Mouse (Mus musculus) left cerebral cortex, adult 6 months (tissue): ENCODE results near the gene Plcxd1. TPM values are rescaled to one million over a fixed set of nuclear protein-coding genes. Genes with fewer than 3 reads are reported as not detected.

Experiments used
- long read RNA-seq, 2 experiments: library from polyadenylated mRNA; unstranded; transcript quantifications; one replicate each; pipeline ENCODE4 v2.0.0; 2019 to 2020
- polyA plus RNA-seq: library from polyadenylated mRNA; unstranded; fragments of <200 nt; fragmentation: Nextera tagmentation; gene quantifications from 2 replicates; pipeline ENCODE4 v1.2.3, GENCODE M21; 2021

Gene Plcxd1
- polyA plus RNA-seq = 7.2 and 8.5 TPM in 2 replicates
- long read RNA-seq, experiment 1, partial matches to known transcripts = 31 of 50 reads
- long read RNA-seq, experiment 1, other reads (novel, unspliced or antisense) = 15 of 50 reads
- long read RNA-seq, experiment 2, partial matches to known transcripts = 12 of 16 reads
- long read RNA-seq, experiment 2, other reads (novel, unspliced or antisense) = 4 of 16 reads

DNA sequence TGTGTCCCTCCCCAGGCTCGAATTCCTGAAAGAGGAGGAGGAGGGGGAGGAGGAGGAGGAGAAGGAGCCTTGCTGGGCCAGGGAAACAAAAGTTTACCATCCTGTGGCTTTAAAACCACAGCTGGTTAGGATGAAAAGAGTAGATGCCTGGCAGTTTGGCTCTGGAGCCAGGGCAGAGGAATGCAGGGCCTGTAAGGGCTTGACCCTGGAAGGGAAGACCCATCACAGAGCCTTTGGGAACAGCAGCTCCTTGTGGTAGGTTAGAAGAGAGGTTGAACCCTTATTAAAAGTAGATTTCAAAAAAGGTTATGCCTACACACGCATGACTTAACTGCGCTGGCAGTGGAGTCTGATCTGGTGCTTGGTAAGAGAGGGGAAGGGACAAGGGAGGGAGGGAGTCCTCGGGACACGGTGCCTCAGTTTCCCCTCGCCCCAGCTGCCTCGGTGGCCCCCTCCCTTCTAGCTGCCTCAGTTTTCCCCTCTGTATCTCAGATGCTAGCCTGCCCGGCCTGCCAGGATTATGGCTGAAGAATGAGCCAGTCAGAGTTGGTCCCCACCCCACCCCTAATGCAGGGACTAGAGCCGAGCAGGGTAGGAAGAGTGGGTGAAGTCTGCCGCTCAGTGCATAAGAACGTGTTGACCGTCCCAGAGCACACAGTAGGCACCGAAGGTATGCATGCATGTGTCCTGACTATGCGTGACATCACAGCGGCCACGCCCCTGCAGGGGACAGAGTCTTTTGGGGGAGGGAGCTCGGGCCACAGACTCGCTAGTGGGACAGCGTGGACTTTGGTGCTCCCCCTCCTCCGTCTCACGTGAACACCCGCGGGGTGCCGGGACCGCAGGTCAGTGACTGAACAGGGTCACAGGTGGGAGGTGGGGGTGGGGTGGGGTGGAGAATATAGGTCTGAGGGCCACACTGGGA is at the start of gene Plcxd1:
Plcxd1 (plus strand) TSS at position 314 of the 925 bp plus-strand sequence.

GRCm38 (mm10) chr5:110072413-110072812 is 27.4 kb upstream of the Plcxd1 start, which contains the start of gene Gm17655:
Gene Gm17655, minus strand, starts transcription at chr5:110072513.

GRCm38 (mm10) chr5:110094030-110094846 is 5.5 kb upstream of the Plcxd1 start, which contains the start of gene Gm35315:
Gene Gm35315, minus strand, starts transcription at chr5:110094420.

DNA sequence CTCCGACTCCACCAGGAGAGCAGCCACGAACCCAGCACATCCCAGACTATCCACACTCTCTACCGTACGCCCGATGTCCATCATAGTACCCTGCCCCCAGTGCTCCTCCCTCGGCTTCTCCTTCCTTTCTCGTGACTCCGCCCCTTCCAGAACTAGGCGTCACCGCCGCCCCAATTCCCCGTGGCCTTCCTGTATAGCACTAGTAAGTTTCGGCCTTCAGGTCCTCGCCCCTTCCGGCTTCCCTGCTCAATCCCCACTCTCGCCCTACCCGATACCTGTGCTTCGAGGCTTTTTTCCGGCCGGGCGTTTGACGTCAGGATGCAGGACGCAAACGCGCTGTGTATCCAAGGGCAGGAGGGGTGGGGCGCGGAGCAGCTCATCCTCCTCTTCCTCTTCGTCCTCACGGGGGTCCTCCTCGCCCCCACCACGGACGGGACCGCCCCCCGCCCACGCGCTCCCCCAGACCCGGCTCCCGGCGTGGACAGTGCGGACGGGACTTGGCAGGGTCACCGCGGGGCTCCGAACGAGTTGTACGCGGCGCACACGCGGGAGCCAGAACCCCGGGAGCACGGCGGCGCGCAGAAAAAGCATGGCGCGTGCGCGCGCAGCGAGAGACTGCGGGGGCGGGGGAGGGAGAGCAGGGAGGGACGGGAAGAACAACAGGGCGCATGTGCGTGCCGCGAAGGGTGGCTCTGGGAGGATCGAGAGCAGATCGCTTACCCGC is 8.0 kb downstream of the Plcxd1 start, which contains the start of gene Gtpbp6:
Gtpbp6 (minus strand) TSS at position 617 of the 724 bp plus-strand sequence.

GRCm38 (mm10) chr5:110109991-110110441 is 10.2 kb downstream of the Plcxd1 start, which contains the start of gene Zfp605:
Gene Zfp605, plus strand, starts transcription at chr5:110110092.

GRCm38 (mm10) chr5:110135293-110136086 is 35.7 kb downstream of the Plcxd1 start, which contains the start of gene Chfr:
Gene Chfr, plus strand, starts transcription at chr5:110135842.

Other genes with a start within 250 kb of the Plcxd1 start
- gene Gm15446, start 176.6 kb upstream of the Plcxd1 start, polyA plus RNA-seq = 11.3 and 12.5 TPM in 2 replicates
- 18.1 and 24.1 TPM in 2 replicates for gene Zfp932, start 103.4 kb upstream of the Plcxd1 start, polyA plus RNA-seq
- gene Gm17655, start 27.5 kb upstream of the Plcxd1 start, polyA plus RNA-seq = 3.1 and 4.0 TPM in 2 replicates
- 0.24 and 0.43 TPM in 2 replicates for gene Gm35315, start 5.5 kb upstream of the Plcxd1 start, polyA plus RNA-seq
- gene Gtpbp6, start 8.2 kb downstream of the Plcxd1 start, polyA plus RNA-seq = 43.4 and 56.9 TPM in 2 replicates
- gene Zfp605, start 10.1 kb downstream of the Plcxd1 start, polyA plus RNA-seq = 4.1 and 8.1 TPM in 2 replicates
- gene Chfr, start 35.9 kb downstream of the Plcxd1 start, polyA plus RNA-seq = 11.8 and 17.7 TPM in 2 replicates
- gene Golga3, start 76.7 kb downstream of the Plcxd1 start, polyA plus RNA-seq = 8.1 and 10.2 TPM in 2 replicates
- 12.0 and 12.8 TPM in 2 replicates for gene Ankle2, start 131.0 kb downstream of the Plcxd1 start, polyA plus RNA-seq
- 70.3 and 78.0 TPM in 2 replicates for gene Pgam5, start 169.9 kb downstream of the Plcxd1 start, polyA plus RNA-seq
- gene Pxmp2, start 186.2 kb downstream of the Plcxd1 start, polyA plus RNA-seq = 18.9 and 20.1 TPM in 2 replicates
- 0.41 and 0.47 TPM in 2 replicates for gene Pole, start 186.3 kb downstream of the Plcxd1 start, polyA plus RNA-seq
- gene P2rx2, start 243.2 kb downstream of the Plcxd1 start, polyA plus RNA-seq = not detected in 2 replicates
- not detected in 2 replicates for gene Lrcol1, start 244.8 kb downstream of the Plcxd1 start, polyA plus RNA-seq